Mouse (Mus musculus): ENCODE measurements around the gene Akap7.

- no peak for TF ChIP-seq TAL1 (IDR thresholded peaks at IDR 0.05; ENCODE audit: low read length)
- TF ChIP-seq GATA1 (IDR thresholded peaks at IDR 0.05; ENCODE audit: low read length), result no peak
Observed at GRCm38 (mm10) chr10:25295836-25296235, 11.8 kb downstream of the Akap7 start.

All from erythroblast, embryonic 14.5 days (primary cell).